Mouse (Mus musculus): ENCODE data around the gene Cog8.

- TF ChIP-seq MAX (IDR thresholded peaks at IDR 0.05; ENCODE audit: low read length) (no peak), ZC3H11A (IDR thresholded peaks at IDR 0.05; ENCODE audit: low read depth, low read length) (no peak), USF1 (IDR thresholded peaks at IDR 0.05; ENCODE audit: low read depth, low read length) (no peak), MAZ (IDR thresholded peaks at IDR 0.05; ENCODE audit: low read depth, low read length) (no peak), POLR2A (IDR thresholded peaks at IDR 0.05; ENCODE audit: low read depth, low read length) (no peak), CTCF (conservative IDR thresholded peaks at IDR 0.05 in 1 of 2, IDR thresholded peaks at IDR 0.05 in 1 of 2; ENCODE audit: low read depth in 2 of 2, low read length in 2 of 2) (no peak)
Observed at GRCm38 (mm10) chr8:107014915-107015314, 41.6 kb downstream of the Cog8 start.

Measured in CH12.LX (cell line).